Mouse (Mus musculus) frontal cortex, adult (tissue): ENCODE results near the gene Nrg3.
A peak's percentile ranks its signal among the peaks of the same experiment; 100 is the strongest.

Experiments used
- ATAC-seq: cut with Nextera tagmentation; 2 replicates; pipeline ENCODE4 v1.9.2; 2017; ENCODE audit warnings: mild to moderate bottlenecking, moderate library complexity, mixed read lengths; ENCODE audit not compliant: low TSS enrichment

Gene Nrg3

GRCm38 (mm10) chr14:38991847-38992573, 480.9 kb downstream of the Nrg3 start:
- ATAC-seq, result peak; percentile 67

GRCm38 (mm10) chr14:38959367-38959766, 513.5 kb downstream of the Nrg3 start:
- no peak for ATAC-seq

- no peak for ATAC-seq
Observed at GRCm38 (mm10) chr14:38937481-38937880, 535.4 kb downstream of the Nrg3 start.

GRCm38 (mm10) chr14:38936483-38937054, 536.3 kb downstream of the Nrg3 start:
- 0 out of 2 replicates have a peak, but pooled peaks have one; percentile 41 for ATAC-seq

GRCm38 (mm10) chr14:38923652-38924051, 549.2 kb downstream of the Nrg3 start:
- no peak for ATAC-seq

- ATAC-seq, result peak; percentile 42
Observed at GRCm38 (mm10) chr14:38920800-38921199, 552.1 kb downstream of the Nrg3 start.

- ATAC-seq, result peak; percentile 96
Observed at GRCm38 (mm10) chr14:38870591-38870990, 602.3 kb downstream of the Nrg3 start.

GRCm38 (mm10) chr14:38847566-38847965, 625.3 kb downstream of the Nrg3 start:
- no peak for ATAC-seq

GRCm38 (mm10) chr14:38847091-38847490, 625.8 kb downstream of the Nrg3 start:
- peak; percentile 96 for ATAC-seq

GRCm38 (mm10) chr14:38835006-38835405, 637.9 kb downstream of the Nrg3 start:
- ATAC-seq, result 0 out of 2 replicates have a peak, but pooled peaks have one; percentile 23

- no peak for ATAC-seq
Observed at GRCm38 (mm10) chr14:38824891-38825290, 648.0 kb downstream of the Nrg3 start.

- ATAC-seq, result peak; percentile 77
Observed at GRCm38 (mm10) chr14:38797027-38797426, 675.9 kb downstream of the Nrg3 start.

GRCm38 (mm10) chr14:38775291-38776116, 697.4 kb downstream of the Nrg3 start:
- no peak for ATAC-seq

GRCm38 (mm10) chr14:38774811-38775210, 698.1 kb downstream of the Nrg3 start:
- no peak for ATAC-seq

- ATAC-seq, result no peak
Observed at GRCm38 (mm10) chr14:38730465-38730864, 742.4 kb downstream of the Nrg3 start.

GRCm38 (mm10) chr14:38703894-38704293, 769.0 kb downstream of the Nrg3 start:
- peak; percentile 79 for ATAC-seq

- ATAC-seq, result peak; percentile 13; the same call in 1 of the 2 replicates
Observed at GRCm38 (mm10) chr14:38702596-38703393, 770.1 kb downstream of the Nrg3 start.

GRCm38 (mm10) chr14:38701413-38701812, 771.5 kb downstream of the Nrg3 start:
- no peak; the same call in 1 of the 2 replicates for ATAC-seq

GRCm38 (mm10) chr14:38700972-38701371, 771.9 kb downstream of the Nrg3 start:
- peak; percentile 29 for ATAC-seq

- no peak for ATAC-seq
Observed at GRCm38 (mm10) chr14:38659973-38660372, 812.9 kb downstream of the Nrg3 start.

GRCm38 (mm10) chr14:38637070-38637469, 835.8 kb downstream of the Nrg3 start:
- ATAC-seq, result peak; percentile 67

- ATAC-seq, result no peak
Observed at GRCm38 (mm10) chr14:38630114-38630513, 842.8 kb downstream of the Nrg3 start.
